In the genomic region with DNA sequence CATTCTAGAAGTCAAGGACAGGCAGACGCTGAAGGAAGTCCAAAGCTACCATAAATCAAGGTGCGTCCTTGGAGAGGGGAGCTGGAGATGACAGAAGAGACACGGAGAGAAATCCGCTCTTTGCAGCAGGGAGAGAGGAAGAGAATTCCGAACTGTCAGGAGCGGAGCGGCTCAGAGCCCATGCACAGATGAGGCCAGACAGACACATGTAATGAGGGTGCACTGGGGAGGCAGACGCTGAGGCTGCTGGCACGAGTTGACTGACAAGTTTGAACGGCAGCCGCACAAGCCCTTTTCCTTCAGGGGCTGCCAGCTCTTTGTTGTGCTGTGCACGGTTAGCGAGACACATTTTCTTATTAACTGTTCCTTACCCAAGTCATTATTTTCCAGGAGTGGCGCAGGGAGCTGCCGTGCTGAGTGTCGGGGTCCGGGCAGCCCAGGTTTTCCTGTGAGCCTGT, we compare ENCODE assay signal across 8 mouse cellular contexts. TPM values are rescaled to one million over a fixed set of nuclear protein-coding genes. Genes with fewer than 3 reads are reported as not detected.
DNase-seq lines count a peak whose midpoint lies in the region; ATAC-seq and TF ChIP-seq lines count a peak whose summit lies in the region.

A gene (minus strand): TSS at position 448 of the 458 bp plus-strand sequence.

- H3K36me3 ChIP-seq in forebrain, embryonic 13.5 days (ENCODE audit: poor library complexity, severe bottlenecking) = no peaks in the 10 kb centered on the region
- H3K36me3 ChIP-seq in heart, embryonic 14.5 days (ENCODE audit: control insufficient read depth, insufficient read depth, low read length) = no peaks in the 10 kb centered on the region
- H3K36me3 ChIP-seq in kidney, postnatal 0 days (ENCODE audit: insufficient read depth, low read length) = no peaks in the 10 kb centered on the region
- no peaks in the 10 kb centered on the region for H3K36me3 ChIP-seq in liver, embryonic 12.5 days
- H3K36me3 ChIP-seq in neural tube, embryonic 11.5 days (ENCODE audit: control insufficient read depth, insufficient read depth, low read length) = no peaks in the 10 kb centered on the region

- H3K4me3 ChIP-seq in forebrain, embryonic 13.5 days = peak within 1 kb of the TSS; percentile 43
- peak within 1 kb of the TSS; percentile 52 to 67 for H3K4me3 ChIP-seq in heart, embryonic 14.5 days (ENCODE audit: control insufficient read depth in 1 of 2, insufficient read depth in 1 of 2, low read depth in 1 of 2, low read length in 2 of 2)
- H3K4me3 ChIP-seq in kidney, postnatal 0 days (replicated peaks; ENCODE audit: low read depth, low read length) = peak within 1 kb of the TSS; percentile 33
- peak within 1 kb of the TSS; percentile 37 for H3K4me3 ChIP-seq in liver, embryonic 12.5 days
- H3K4me3 ChIP-seq in neural tube, embryonic 11.5 days (ENCODE audit: low read depth, low read length) = peak within 1 kb of the TSS; percentile 12; the same call in 1 of the 2 replicates

- no peaks in the 10 kb centered on the region for H3K27me3 ChIP-seq in forebrain, embryonic 13.5 days
- no peaks in the 10 kb centered on the region for H3K27me3 ChIP-seq in heart, embryonic 14.5 days (ENCODE audit: control insufficient read depth, insufficient read depth, low read length)
- H3K27me3 ChIP-seq in kidney, postnatal 0 days (ENCODE audit: insufficient read depth, low read length) = no peaks in the 10 kb centered on the region
- H3K27me3 ChIP-seq in liver, embryonic 12.5 days (replicated peaks) = no peaks in the 10 kb centered on the region
- H3K27me3 ChIP-seq in neural tube, embryonic 11.5 days (ENCODE audit: control insufficient read depth, insufficient read depth, low read length) = no peaks in the 10 kb centered on the region

- DNase-seq in layer of hippocampus, adult 11-12 months (ENCODE audit: low spot score) = peak; percentile 61
- no peak for DNase-seq in layer of hippocampus, adult 9-10 months (ENCODE audit: low spot score)
- peak; percentile 31 for DNase-seq in kidney, postnatal 0 days (ENCODE audit: low spot score)
- peak; percentile 43 for DNase-seq in neural tube, embryonic 11.5 days (ENCODE audit: low spot score)

- 2% methylated on average over 17 of the region's 17 CpGs for WGBS in forebrain, embryonic 13.5 days
- WGBS in heart, embryonic 14.5 days = 3% methylated on average over 17 of the region's 17 CpGs
- WGBS in kidney, postnatal 0 days = 4% methylated on average over 17 of the region's 17 CpGs
- WGBS in liver, embryonic 12.5 days (ENCODE audit: insufficient replicate concordance) = 22% methylated on average over 17 of the region's 17 CpGs
- 21% methylated on average over 17 of the region's 17 CpGs for WGBS in neural tube, embryonic 11.5 days

- H3K27ac ChIP-seq in forebrain, embryonic 13.5 days = peak within 1 kb of the TSS; percentile 86
- H3K27ac ChIP-seq in heart, embryonic 14.5 days (replicated peaks in 1 of 2; ENCODE audit: control insufficient read depth in 1 of 2, insufficient read depth in 1 of 2, low read depth in 2 of 2, low read length in 2 of 2) = peak within 1 kb of the TSS; percentile 69 to 82
- no peak within 1 kb of the TSS for H3K27ac ChIP-seq in kidney, postnatal 0 days
- H3K27ac ChIP-seq in liver, embryonic 12.5 days = no peak within 1 kb of the TSS
- no peak within 1 kb of the TSS for H3K27ac ChIP-seq in neural tube, embryonic 11.5 days (ENCODE audit: low read depth, low read length)

- peak within 1 kb of the TSS; percentile 68 for H3K9ac ChIP-seq in forebrain, embryonic 13.5 days
- H3K9ac ChIP-seq in heart, embryonic 14.5 days (ENCODE audit: low read length) = peak within 1 kb of the TSS; percentile 79
- H3K9ac ChIP-seq in kidney, postnatal 0 days (ENCODE audit: low read depth, low read length) = peak within 1 kb of the TSS; percentile 32; the same call in 1 of the 2 replicates
- H3K9ac ChIP-seq in liver, embryonic 12.5 days = 0 out of 2 replicates have a peak within 1 kb of the TSS, but pooled peaks have one; percentile 22
- peak within 1 kb of the TSS; percentile 40; the same call in 1 of the 2 replicates for H3K9ac ChIP-seq in neural tube, embryonic 11.5 days (ENCODE audit: low read length)

- peaks cover 24% of the 10 kb centered on the region for H3K4me1 ChIP-seq in forebrain, embryonic 13.5 days
- peaks cover 6 to 9% of the 10 kb centered on the region in 2 experiments; a peak in 2 of 4 replicates for H3K4me1 ChIP-seq in heart, embryonic 14.5 days (ENCODE audit: control insufficient read depth in 2 of 2, insufficient read depth in 2 of 2, low read length in 2 of 2)
- no peaks in the 10 kb centered on the region for H3K4me1 ChIP-seq in kidney, postnatal 0 days (replicated peaks; ENCODE audit: insufficient read depth, low read length)
- H3K4me1 ChIP-seq in liver, embryonic 12.5 days = no peaks in the 10 kb centered on the region
- no peaks in the 10 kb centered on the region for H3K4me1 ChIP-seq in neural tube, embryonic 11.5 days (ENCODE audit: control insufficient read depth, insufficient read depth, low read length)

- peak within 1 kb of the TSS; percentile 66 for H3K4me2 ChIP-seq in forebrain, embryonic 13.5 days
- H3K4me2 ChIP-seq in heart, embryonic 14.5 days (ENCODE audit: low read length) = peak within 1 kb of the TSS; percentile 78
- H3K4me2 ChIP-seq in kidney, postnatal 0 days (ENCODE audit: low read length) = peak within 1 kb of the TSS; percentile 58
- peak within 1 kb of the TSS; percentile 50 for H3K4me2 ChIP-seq in liver, embryonic 12.5 days
- peak within 1 kb of the TSS; percentile 37 for H3K4me2 ChIP-seq in neural tube, embryonic 11.5 days (ENCODE audit: low read depth)

- no peak for TF ChIP-seq CTCF in kidney, postnatal 0 days (IDR thresholded peaks at IDR 0.05; ENCODE audit: low read depth)

- no peaks in the 10 kb centered on the region for H3K9me3 ChIP-seq in forebrain, embryonic 13.5 days (replicated peaks)
- H3K9me3 ChIP-seq in heart, embryonic 14.5 days (ENCODE audit: control insufficient read depth, low read length) = no peaks in the 10 kb centered on the region
- no peaks in the 10 kb centered on the region for H3K9me3 ChIP-seq in kidney, postnatal 0 days (replicated peaks; ENCODE audit: low read length)
- H3K9me3 ChIP-seq in liver, embryonic 12.5 days (replicated peaks) = no peaks in the 10 kb centered on the region
- H3K9me3 ChIP-seq in neural tube, embryonic 11.5 days (ENCODE audit: control insufficient read depth, low read length) = no peaks in the 10 kb centered on the region

- peak; percentile 97 for ATAC-seq in forebrain, embryonic 13.5 days
- peak; percentile 81 for ATAC-seq in heart, embryonic 14.5 days (ENCODE audit: insufficient number of reproducible peaks, insufficient read depth, low FRiP score, low read depth)
- ATAC-seq in kidney, postnatal 0 days (replicated peaks; ENCODE audit: low FRiP score, low read depth) = peak; percentile 45; the same call in 1 of the 2 replicates
- no peak for ATAC-seq in liver, embryonic 12.5 days
- 0 out of 2 replicates have a peak, but pooled peaks have one; percentile 29 for ATAC-seq in neural tube, embryonic 11.5 days (ENCODE audit: insufficient read depth, low FRiP score, low TSS enrichment)
- no peak for ATAC-seq in inflammation-experienced regulatory T-cells, adult 6 months

RNA-seq across cellular contexts. Expression of the gene that starts here (rescaled TPM):
- 10.0 and 14.9 TPM in 2 replicates for polyA plus RNA-seq in forebrain, embryonic 13.5 days (2015; fragmentation: Nextera tagmentation; extraction: Ambion mirVana)
- 17.7 and 18.6 TPM in 2 replicates for polyA plus RNA-seq in heart, embryonic 14.5 days (2014; fragmentation: Nextera tagmentation; extraction: Ambion mirVana)
- polyA plus RNA-seq in kidney, postnatal 0 days (2015; fragmentation: Nextera tagmentation; extraction: Ambion mirVana) = 2.8 and 3.3 TPM in 2 replicates
- 3.0 and 4.0 TPM in 2 replicates for polyA plus RNA-seq in liver, embryonic 12.5 days (2016; fragmentation: Nextera tagmentation; extraction: Ambion mirVana)
- polyA plus RNA-seq in neural tube, embryonic 11.5 days (2014; fragmentation: Nextera tagmentation; extraction: Ambion mirVana) = 8.3 and 9.6 TPM in 2 replicates
- polyA plus RNA-seq in inflammation-experienced regulatory T-cells, adult 6 months (2017; shearing (Covaris generic)) = not detected

Comparison
In these comparisons a context has a peak if more than half of its experiments do, and no peak if none do; other contexts are left out.
1. ATAC-seq: peak in forebrain, embryonic 13.5 days (single experiment), heart, embryonic 14.5 days (single experiment), kidney, postnatal 0 days (single experiment) and neural tube, embryonic 11.5 days (single experiment); none in liver, embryonic 12.5 days (single experiment) and inflammation-experienced regulatory T-cells, adult 6 months (single experiment).
2. H3K27ac ChIP-seq: peak in forebrain, embryonic 13.5 days (single experiment) and heart, embryonic 14.5 days (2 of 2); none in kidney, postnatal 0 days (single experiment), liver, embryonic 12.5 days (single experiment) and neural tube, embryonic 11.5 days (single experiment).
3. H3K9ac ChIP-seq: peak in every context shown above with its lines; median percentile 79 in heart, embryonic 14.5 days; 68 in forebrain, embryonic 13.5 days; 40 in neural tube, embryonic 11.5 days; 32 in kidney, postnatal 0 days; 22 in liver, embryonic 12.5 days.
4. Peak in every context shown above with its lines, with median percentiles within 50 percentile points of each other: H3K4me2 ChIP-seq and H3K4me3 ChIP-seq.